Mouse (Mus musculus): Measurements from ENCODE around the gene Slc35f3. TPM values are rescaled to one million over a fixed set of nuclear protein-coding genes. Genes with fewer than 3 reads are reported as not detected.

Slc35f3 gene
- polyA plus RNA-seq, 1 experiment: 9.1 TPM

DNA sequence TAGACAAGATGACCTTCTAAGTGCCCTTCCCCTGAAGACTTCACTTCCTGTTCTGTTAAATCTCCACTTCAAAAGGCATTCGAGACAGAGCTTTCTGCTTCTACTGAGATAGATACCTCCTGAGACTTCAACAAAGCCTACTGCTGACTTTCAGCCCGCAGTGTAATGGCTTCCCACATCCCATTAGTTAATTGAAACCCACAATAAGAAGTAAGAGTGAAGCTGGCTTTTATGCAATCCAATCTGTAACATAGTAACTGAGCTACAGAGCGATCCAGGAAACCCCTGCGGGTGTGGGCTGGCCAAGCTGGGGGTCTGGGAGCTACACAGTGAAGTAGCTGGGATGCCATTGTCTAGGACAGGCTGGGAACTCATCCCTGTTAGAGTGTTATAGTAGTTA, 46.7 kb downstream of the Slc35f3 start:
- no peak for TF ChIP-seq CTCF (conservative IDR thresholded peaks at IDR 0.05; ENCODE audit: insufficient read depth, insufficient read length, low read depth, low read length)
- no peak for TF ChIP-seq POLR2A (IDR thresholded peaks at IDR 0.05; ENCODE audit: low read depth, low read length)
- Histone ChIP-seq H3K27ac (ENCODE audit: insufficient read depth, low read depth, low read length) (no peak overlapping the region), H3K27me3 (replicated peaks; ENCODE audit: control insufficient read depth, insufficient read depth, low read length) (no peaks in the 10 kb centered on the region), H3K4me1 (ENCODE audit: control insufficient read depth, insufficient read depth, low read length) (0 out of 2 replicates have a peak, but pooled peaks cover under 1% of the 10 kb centered on the region), H3K4me3 (ENCODE audit: insufficient read depth, low read depth, low read length) (no peak overlapping the region), H3K36me3 (ENCODE audit: control insufficient read depth, insufficient read depth, low read length) (no peaks in the 10 kb centered on the region)
- no peak for DNase-seq
- 68% methylated on average over 4 of the region's 4 CpGs for WGBS

DNA sequence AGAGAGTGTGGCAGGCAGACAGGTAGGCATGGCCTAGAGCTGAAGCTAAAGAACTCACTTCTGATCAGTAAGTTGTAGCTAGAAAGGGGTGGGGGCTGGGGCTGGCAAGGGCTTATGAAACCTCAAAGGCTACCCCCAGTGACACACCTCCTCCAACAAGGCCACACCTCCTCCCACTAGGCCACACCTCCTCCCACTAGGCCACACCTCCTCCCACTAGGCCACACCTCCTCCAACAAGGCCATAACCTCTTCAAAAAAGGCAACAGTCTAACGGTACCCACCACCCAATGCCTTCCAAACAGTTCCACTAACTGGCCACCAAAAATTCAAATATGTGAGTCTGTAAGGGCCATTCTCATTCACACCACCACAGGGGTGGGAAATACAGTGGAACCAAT, 54.9 kb downstream of the Slc35f3 start:
- Histone ChIP-seq H3K4me3 (ENCODE audit: insufficient read depth, low read depth, low read length) (no peak overlapping the region), H3K27ac (ENCODE audit: insufficient read depth, low read depth, low read length) (no peak overlapping the region), H3K27me3 (replicated peaks; ENCODE audit: control insufficient read depth, insufficient read depth, low read length) (no peaks in the 10 kb centered on the region), H3K4me1 (ENCODE audit: control insufficient read depth, insufficient read depth, low read length) (no peaks in the 10 kb centered on the region), H3K36me3 (ENCODE audit: control insufficient read depth, insufficient read depth, low read length) (no peaks in the 10 kb centered on the region)
- DNase-seq: no peak
- TF ChIP-seq CTCF (conservative IDR thresholded peaks at IDR 0.05; ENCODE audit: insufficient read depth, insufficient read length, low read depth, low read length): no peak
- no peak for TF ChIP-seq POLR2A (IDR thresholded peaks at IDR 0.05; ENCODE audit: low read depth, low read length)
- 79% methylated on average over 1 of the region's 1 CpGs for WGBS

DNA sequence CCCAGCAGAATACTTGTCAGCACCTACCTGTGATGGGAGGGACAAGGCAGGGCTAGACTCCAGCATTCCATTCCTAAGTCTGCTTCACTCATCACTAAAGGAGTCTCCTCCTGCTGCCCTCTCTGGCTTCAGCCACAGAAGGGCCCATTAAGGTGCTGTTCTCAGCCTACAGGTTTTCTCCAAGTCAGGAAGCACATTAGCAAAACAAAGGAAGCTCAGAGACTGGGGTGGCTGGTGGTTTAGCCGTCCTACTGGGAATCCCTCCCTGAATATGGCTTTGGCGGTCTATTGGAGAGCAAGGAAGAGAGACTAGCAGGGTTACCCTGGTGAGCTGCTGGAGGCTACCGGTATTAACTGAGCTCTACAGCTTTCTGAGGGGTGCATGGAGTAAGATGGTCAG, 59.6 kb downstream of the Slc35f3 start:
- Histone ChIP-seq H3K27me3 (replicated peaks; ENCODE audit: control insufficient read depth, insufficient read depth, low read length) (no peaks in the 10 kb centered on the region), H3K4me1 (ENCODE audit: control insufficient read depth, insufficient read depth, low read length) (peaks cover 19% of the 10 kb centered on the region), H3K36me3 (ENCODE audit: control insufficient read depth, insufficient read depth, low read length) (no peaks in the 10 kb centered on the region), H3K27ac (ENCODE audit: insufficient read depth, low read depth, low read length) (no peak overlapping the region), H3K4me3 (ENCODE audit: insufficient read depth, low read depth, low read length) (no peak overlapping the region)
- no peak for DNase-seq
- TF ChIP-seq POLR2A (IDR thresholded peaks at IDR 0.05; ENCODE audit: low read depth, low read length): no peak
- TF ChIP-seq CTCF (conservative IDR thresholded peaks at IDR 0.05; ENCODE audit: insufficient read depth, insufficient read length, low read depth, low read length): no peak
- 64% methylated on average over 3 of the region's 3 CpGs for WGBS

DNA sequence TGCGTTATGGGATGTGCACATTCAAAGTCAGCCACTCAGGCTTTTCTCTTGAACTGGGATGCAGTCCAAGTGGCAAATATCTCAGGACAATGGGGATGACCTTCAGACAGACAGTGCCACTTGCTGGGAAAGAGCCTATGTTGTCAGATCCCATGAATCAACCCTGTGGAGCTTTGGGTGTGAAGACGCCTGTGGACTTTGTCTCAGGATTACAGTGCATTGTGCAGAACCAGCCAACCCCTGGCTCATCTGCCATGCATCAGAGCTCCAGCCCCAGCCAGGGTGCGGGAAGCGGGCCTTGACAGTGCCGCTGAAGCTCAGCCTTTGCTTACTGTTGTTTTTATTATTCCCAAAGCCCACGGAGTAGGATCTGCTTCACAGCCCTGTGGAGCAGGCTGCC, 60.9 kb downstream of the Slc35f3 start:
- peak; percentile 94 for DNase-seq
- TF ChIP-seq CTCF (conservative IDR thresholded peaks at IDR 0.05; ENCODE audit: insufficient read depth, insufficient read length, low read depth, low read length) (no peak), POLR2A (IDR thresholded peaks at IDR 0.05; ENCODE audit: low read depth, low read length) (no peak)
- H3K27me3 ChIP-seq (replicated peaks; ENCODE audit: control insufficient read depth, insufficient read depth, low read length): no peaks in the 10 kb centered on the region
- no peaks in the 10 kb centered on the region for H3K36me3 ChIP-seq (ENCODE audit: control insufficient read depth, insufficient read depth, low read length)
- H3K27ac ChIP-seq (ENCODE audit: insufficient read depth, low read depth, low read length): peak overlapping the region; percentile 57
- 46% methylated on average over 6 of the region's 6 CpGs for WGBS
- no peak overlapping the region for H3K4me3 ChIP-seq (ENCODE audit: insufficient read depth, low read depth, low read length)
- H3K4me1 ChIP-seq (ENCODE audit: control insufficient read depth, insufficient read depth, low read length): peaks cover 24% of the 10 kb centered on the region

DNA sequence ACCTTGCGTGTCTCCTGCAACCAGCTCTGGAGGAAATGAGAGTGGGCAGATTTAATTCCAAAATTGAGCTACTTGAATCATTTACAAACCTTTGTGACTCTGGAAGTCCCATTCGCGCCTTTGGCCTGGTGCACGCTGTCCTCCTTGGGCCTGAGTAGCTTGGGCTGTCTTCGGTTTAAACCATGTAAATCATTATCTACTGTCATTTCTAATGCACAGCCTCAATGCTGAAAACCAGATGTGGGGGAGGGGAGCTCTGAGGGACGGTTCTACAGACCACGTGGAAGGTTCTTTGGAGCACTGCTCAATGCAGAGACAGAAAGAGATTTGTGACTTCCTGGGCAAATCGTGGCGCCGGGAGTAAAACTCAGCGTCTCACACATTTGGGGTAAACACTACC, 61.7 kb downstream of the Slc35f3 start:
- no peaks in the 10 kb centered on the region for H3K36me3 ChIP-seq (ENCODE audit: control insufficient read depth, insufficient read depth, low read length)
- peak overlapping the region; percentile 63 for H3K27ac ChIP-seq (ENCODE audit: insufficient read depth, low read depth, low read length)
- WGBS: 38% methylated on average over 11 of the region's 11 CpGs
- H3K4me3 ChIP-seq (ENCODE audit: insufficient read depth, low read depth, low read length): no peak overlapping the region
- peaks cover 24% of the 10 kb centered on the region for H3K4me1 ChIP-seq (ENCODE audit: control insufficient read depth, insufficient read depth, low read length)
- TF ChIP-seq POLR2A (IDR thresholded peaks at IDR 0.05; ENCODE audit: low read depth, low read length): no peak
- no peak for TF ChIP-seq CTCF (conservative IDR thresholded peaks at IDR 0.05; ENCODE audit: insufficient read depth, insufficient read length, low read depth, low read length)
- peak; percentile 84 for DNase-seq
- H3K27me3 ChIP-seq (replicated peaks; ENCODE audit: control insufficient read depth, insufficient read depth, low read length): no peaks in the 10 kb centered on the region

DNA sequence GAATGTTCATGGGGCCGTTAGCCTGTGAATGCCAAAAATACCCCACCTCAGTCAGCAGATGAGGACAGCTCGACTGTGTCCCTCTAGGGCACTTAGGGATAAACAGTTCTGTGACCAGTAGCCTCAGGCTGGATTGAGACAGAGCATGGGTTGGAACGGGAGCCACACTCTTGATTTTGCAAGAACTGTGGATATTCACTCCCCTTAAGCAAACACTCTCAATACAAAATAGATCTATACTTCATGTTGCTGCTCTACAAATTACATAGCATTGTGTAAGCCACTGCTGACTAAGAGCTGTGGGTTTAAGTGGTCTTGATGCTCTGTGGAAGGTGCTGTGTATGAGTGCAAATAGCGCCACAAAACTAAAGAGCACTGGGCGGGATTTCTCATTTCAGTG, 62.3 kb downstream of the Slc35f3 start:
- Histone ChIP-seq H3K36me3 (ENCODE audit: control insufficient read depth, insufficient read depth, low read length) (no peaks in the 10 kb centered on the region), H3K27me3 (replicated peaks; ENCODE audit: control insufficient read depth, insufficient read depth, low read length) (no peaks in the 10 kb centered on the region), H3K4me1 (ENCODE audit: control insufficient read depth, insufficient read depth, low read length) (peaks cover 24% of the 10 kb centered on the region), H3K27ac (ENCODE audit: insufficient read depth, low read depth, low read length) (peak overlapping the region; percentile 63), H3K4me3 (ENCODE audit: insufficient read depth, low read depth, low read length) (no peak overlapping the region)
- no peak for DNase-seq
- TF ChIP-seq CTCF (conservative IDR thresholded peaks at IDR 0.05; ENCODE audit: insufficient read depth, insufficient read length, low read depth, low read length) (no peak), POLR2A (IDR thresholded peaks at IDR 0.05; ENCODE audit: low read depth, low read length) (no peak)
- WGBS: 56% methylated on average over 5 of the region's 5 CpGs

DNA sequence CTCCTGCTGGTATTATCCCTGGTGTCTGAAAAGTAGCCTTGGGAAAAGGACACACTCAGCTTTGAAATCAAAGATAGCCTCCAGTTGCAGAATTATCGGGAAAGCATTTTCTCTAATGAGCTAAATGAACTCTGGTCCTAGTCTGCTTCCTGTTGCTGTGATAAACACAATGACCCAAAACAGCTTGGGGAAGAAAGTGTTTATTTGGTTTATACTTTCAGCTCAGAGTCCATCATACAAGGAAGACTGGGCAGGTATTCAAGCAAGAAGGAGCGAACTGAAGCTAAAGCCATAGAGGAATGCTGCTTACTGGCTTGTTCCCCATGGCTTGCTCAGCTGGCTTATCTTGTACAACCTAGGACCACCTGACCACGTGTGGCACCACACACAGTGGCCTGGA, 67.9 kb downstream of the Slc35f3 start:
- Histone ChIP-seq H3K4me3 (ENCODE audit: insufficient read depth, low read depth, low read length) (no peak overlapping the region), H3K27ac (ENCODE audit: insufficient read depth, low read depth, low read length) (peak overlapping the region; percentile 16; the same call in 1 of the 2 replicates), H3K36me3 (ENCODE audit: control insufficient read depth, insufficient read depth, low read length) (no peaks in the 10 kb centered on the region), H3K27me3 (replicated peaks; ENCODE audit: control insufficient read depth, insufficient read depth, low read length) (no peaks in the 10 kb centered on the region), H3K4me1 (ENCODE audit: control insufficient read depth, insufficient read depth, low read length) (peaks cover 15% of the 10 kb centered on the region; the same call in 1 of the 2 replicates)
- WGBS: 55% methylated on average over 3 of the region's 3 CpGs
- no peak for TF ChIP-seq CTCF (conservative IDR thresholded peaks at IDR 0.05; ENCODE audit: insufficient read depth, insufficient read length, low read depth, low read length)
- no peak for TF ChIP-seq POLR2A (IDR thresholded peaks at IDR 0.05; ENCODE audit: low read depth, low read length)
- peak; percentile 58 for DNase-seq
